Mouse (Mus musculus): ENCODE data around the gene Atp6v0a1.

DNA sequence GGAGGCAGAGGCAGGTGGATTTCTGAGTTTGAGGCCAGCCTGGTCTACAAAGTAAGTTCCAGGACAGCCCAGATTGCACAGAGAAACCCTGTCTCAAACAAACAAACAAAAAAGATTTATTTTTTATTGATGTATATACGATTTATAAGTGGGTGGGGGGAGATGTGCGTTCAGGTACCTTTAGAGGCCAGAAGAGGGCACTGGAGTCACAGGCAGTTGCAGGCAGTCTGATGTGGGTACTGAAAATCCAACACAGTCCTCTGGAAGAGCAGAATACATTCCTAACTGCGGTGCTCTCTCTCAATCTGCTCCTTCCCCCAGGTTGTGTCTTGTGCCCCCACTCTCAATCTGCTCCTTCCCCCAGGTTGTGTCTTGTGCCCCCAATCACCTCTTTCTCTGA lies 23.6 kb upstream of the Atp6v0a1 start:
- TF ChIP-seq E2F4 (IDR thresholded peaks at IDR 0.05; ENCODE audit: insufficient read depth) (no peak), MYOG (IDR thresholded peaks at IDR 0.05; ENCODE audit: control insufficient read depth in 1 of 3, insufficient read depth in 1 of 3, insufficient read length in 2 of 3, low read depth in 2 of 3) (no peak), POLR2A (IDR thresholded peaks at IDR 0.05; ENCODE audit: insufficient read length, low read depth) (no peak), MYOD1 (IDR thresholded peaks at IDR 0.05; ENCODE audit: control insufficient read depth in 1 of 3, insufficient read length in 2 of 3, low read depth in 2 of 3) (no peak), POLR2AphosphoS2 (IDR thresholded peaks at IDR 0.05; ENCODE audit: insufficient read length, low read depth) (no peak), USF1 (IDR thresholded peaks at IDR 0.05; ENCODE audit: low read depth) (no peak), MAX (IDR thresholded peaks at IDR 0.05; ENCODE audit: low read depth) (no peak), TCF12 (IDR thresholded peaks at IDR 0.05; ENCODE audit: insufficient read depth, poor library complexity, severe bottlenecking) (no peak), REST (IDR thresholded peaks at IDR 0.05; ENCODE audit: insufficient read depth, insufficient read length) (no peak)
